In the genomic region with DNA sequence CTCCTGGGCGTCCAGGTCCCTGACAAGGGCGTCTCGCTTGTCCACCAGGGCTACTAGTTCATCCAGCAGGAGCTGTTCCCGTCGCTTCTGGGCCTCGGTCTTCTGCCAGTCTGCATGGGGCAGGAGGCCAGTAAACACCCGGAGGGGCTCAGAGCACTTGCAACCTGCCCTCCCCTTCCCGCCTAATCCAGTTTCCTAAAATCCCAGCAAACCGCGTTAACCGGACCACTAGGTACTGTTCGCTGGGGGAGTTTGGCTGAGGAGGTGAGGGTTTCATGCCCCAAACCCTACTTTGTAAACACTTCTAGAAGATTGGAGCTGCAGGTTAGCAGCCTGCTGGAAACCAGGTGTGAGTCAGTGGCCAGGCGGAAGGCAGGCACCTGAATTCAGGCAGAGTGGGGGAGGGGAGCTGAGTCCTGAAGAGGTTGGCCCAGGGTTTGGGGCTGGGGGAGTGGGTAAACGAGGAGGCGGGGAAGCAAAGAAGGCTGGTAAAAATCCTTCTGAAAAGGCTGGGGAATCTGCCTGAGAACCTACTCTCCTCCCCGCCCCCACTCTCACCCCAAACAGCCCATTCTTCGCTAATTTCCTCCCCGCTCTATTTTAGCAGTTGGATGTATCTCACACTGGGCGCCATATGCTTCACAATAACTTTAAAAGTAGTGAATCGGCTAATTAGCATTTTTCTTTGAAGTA, we compare ENCODE assay signal across 9 mouse cellular contexts. TPM values are rescaled to one million over a fixed set of nuclear protein-coding genes. Genes with fewer than 3 reads are reported as not detected.
DNase-seq lines count a peak whose midpoint lies in the region; ATAC-seq and TF ChIP-seq lines count a peak whose summit lies in the region.
"Had no signal": no experiment of that assay in that cellular context is flagged by ENCODE, and none has a peak within 500 bp of the region (broad histone marks: within the 10 kb centered on the region; RNA-seq: fewer than 3 reads in every experiment).

No protein-coding gene starts in this region.

- H3K27me3 ChIP-seq in lung, embryonic 14.5 days (ENCODE audit: insufficient read depth, low read length), result peaks cover 64% of the 10 kb centered on the region
- peaks cover 19% of the 10 kb centered on the region for H3K27me3 ChIP-seq in forebrain, embryonic 16.5 days (replicated peaks; ENCODE audit: control insufficient read depth, insufficient read depth, low read length)
- H3K27me3 ChIP-seq in midbrain, embryonic 14.5 days (ENCODE audit: control insufficient read depth, insufficient read depth, low read length), result peaks cover 51% of the 10 kb centered on the region

- no peak overlapping the region for H3K27ac ChIP-seq in lung, embryonic 14.5 days (ENCODE audit: low read depth)
- H3K27ac ChIP-seq in forebrain, embryonic 16.5 days (ENCODE audit: low read length), result peak overlapping the region; percentile 88
- peak overlapping the region; percentile 81 for H3K27ac ChIP-seq in midbrain, embryonic 14.5 days (replicated peaks; ENCODE audit: low read depth, low read length)
- H3K27ac ChIP-seq: macrophage had no signal

- no peaks in the 10 kb centered on the region for H3K9me3 ChIP-seq in lung, embryonic 14.5 days (ENCODE audit: low read depth, low read length)
- H3K9me3 ChIP-seq in forebrain, embryonic 16.5 days (ENCODE audit: control insufficient read depth, low read length), result no peaks in the 10 kb centered on the region
- H3K9me3 ChIP-seq in midbrain, embryonic 14.5 days (ENCODE audit: control insufficient read depth, low read length), result no peaks in the 10 kb centered on the region

- peak; percentile 60 to 68 for DNase-seq in cerebellum, postnatal 10 days
- no peak for DNase-seq in cerebellum, adult 8-10 months
- DNase-seq in lung, embryonic 14.5 days, result peak; percentile 38
- no peak for DNase-seq in lung, postnatal 10 days
- DNase-seq in midbrain, embryonic 14.5 days, result peak; percentile 65
- DNase-seq in adrenal gland, adult (ENCODE audit: inconsistent age in 2 of 2, low spot score in 1 of 2), result no peak
- DNase-seq in spleen, postnatal 14 days (ENCODE audit: low spot score in 2 of 2), result no peak

- H3K4me3 ChIP-seq in lung, embryonic 14.5 days (ENCODE audit: low read depth, low read length), result no peak overlapping the region; the same call in 1 of the 2 replicates
- H3K4me3 ChIP-seq in forebrain, embryonic 16.5 days (replicated peaks; ENCODE audit: low read length), result peak overlapping the region; percentile 12
- H3K4me3 ChIP-seq in midbrain, embryonic 14.5 days (replicated peaks; ENCODE audit: low read depth, low read length), result peak overlapping the region; percentile 29

- no peak for TF ChIP-seq CTCF in lung, embryonic 14.5 days (IDR thresholded peaks at IDR 0.05; ENCODE audit: low read depth)

- H3K4me1 ChIP-seq in lung, embryonic 14.5 days (ENCODE audit: insufficient read depth), result no peaks in the 10 kb centered on the region
- H3K4me1 ChIP-seq in forebrain, embryonic 16.5 days (replicated peaks; ENCODE audit: control insufficient read depth, insufficient read depth, low read length), result peaks cover 25% of the 10 kb centered on the region
- peaks cover 31% of the 10 kb centered on the region for H3K4me1 ChIP-seq in midbrain, embryonic 14.5 days (ENCODE audit: control insufficient read depth, insufficient read depth, low read length)

- 12% methylated on average over 20 of the region's 20 CpGs for WGBS in lung, embryonic 14.5 days
- 7% methylated on average over 20 of the region's 20 CpGs for WGBS in forebrain, embryonic 16.5 days
- WGBS in midbrain, embryonic 14.5 days, result 4% methylated on average over 20 of the region's 20 CpGs

- ATAC-seq in lung, embryonic 14.5 days (ENCODE audit: insufficient read depth), result peak; percentile 8; the same call in 1 of the 2 replicates
- peak; percentile 43 for ATAC-seq in forebrain, embryonic 16.5 days
- 0 out of 2 replicates have a peak, but pooled peaks have one; percentile 19 for ATAC-seq in midbrain, embryonic 14.5 days (ENCODE audit: low FRiP score, low TSS enrichment)

- H3K36me3 ChIP-seq in lung, embryonic 14.5 days (ENCODE audit: insufficient read depth), result no peaks in the 10 kb centered on the region
- no peaks in the 10 kb centered on the region for H3K36me3 ChIP-seq in forebrain, embryonic 16.5 days (ENCODE audit: control insufficient read depth, insufficient read depth)
- H3K36me3 ChIP-seq in midbrain, embryonic 14.5 days (ENCODE audit: control insufficient read depth, insufficient read depth, low read length), result no peaks in the 10 kb centered on the region

- H3K9ac ChIP-seq in lung, embryonic 14.5 days, result no peak overlapping the region
- peak overlapping the region; percentile 47 for H3K9ac ChIP-seq in forebrain, embryonic 16.5 days (replicated peaks; ENCODE audit: low read depth, low read length)
- peak overlapping the region; percentile 39; the same call in 1 of the 2 replicates for H3K9ac ChIP-seq in midbrain, embryonic 14.5 days (replicated peaks; ENCODE audit: low read length)

- H3K4me2 ChIP-seq in lung, embryonic 14.5 days, result peak overlapping the region; percentile 50
- H3K4me2 ChIP-seq in forebrain, embryonic 16.5 days (ENCODE audit: low read length), result peak overlapping the region; percentile 40
- peak overlapping the region; percentile 74 for H3K4me2 ChIP-seq in midbrain, embryonic 14.5 days (ENCODE audit: low read length)

RNA-seq across cellular contexts. Expression of a gene that starts 4.5 kb away (rescaled TPM):
- polyA plus RNA-seq in lung, embryonic 14.5 days (2014; fragmentation: Nextera tagmentation; extraction: Ambion mirVana), result 0.38 and 0.39 TPM in 2 replicates
- polyA plus RNA-seq in forebrain, embryonic 16.5 days (2015; fragmentation: Nextera tagmentation; extraction: Ambion mirVana), result 9.3 and 9.5 TPM in 2 replicates
- polyA plus RNA-seq in midbrain, embryonic 14.5 days (2014; fragmentation: Nextera tagmentation; extraction: Ambion mirVana), result 9.9 and 15.2 TPM in 2 replicates
- polyA plus RNA-seq: macrophage had no signal

Comparison
In these comparisons a context has a peak if more than half of its experiments do, and no peak if none do; other contexts are left out.
1. DNase-seq: peak in cerebellum, postnatal 10 days (2 of 2), lung, embryonic 14.5 days (single experiment) and midbrain, embryonic 14.5 days (single experiment); none in cerebellum, adult 8-10 months (single experiment), lung, postnatal 10 days (single experiment), adrenal gland, adult (0 of 2) and spleen, postnatal 14 days (0 of 2).
2. Peak in every context shown above with its lines, with median percentiles within 50 percentile points of each other: ATAC-seq and H3K4me2 ChIP-seq.